Mouse (Mus musculus) frontal cortex, postnatal 14 days (tissue): ENCODE data around the gene Actr8.
A peak's percentile ranks its signal among the peaks of the same experiment; 100 is the strongest.

Source experiments
- DNase-seq, 2 experiments: peaks; one replicate each; pipeline ENCODE4 v3.0.0; 2022; ENCODE audit warnings: low spot score in 2 of 2

Actr8 gene

DNA sequence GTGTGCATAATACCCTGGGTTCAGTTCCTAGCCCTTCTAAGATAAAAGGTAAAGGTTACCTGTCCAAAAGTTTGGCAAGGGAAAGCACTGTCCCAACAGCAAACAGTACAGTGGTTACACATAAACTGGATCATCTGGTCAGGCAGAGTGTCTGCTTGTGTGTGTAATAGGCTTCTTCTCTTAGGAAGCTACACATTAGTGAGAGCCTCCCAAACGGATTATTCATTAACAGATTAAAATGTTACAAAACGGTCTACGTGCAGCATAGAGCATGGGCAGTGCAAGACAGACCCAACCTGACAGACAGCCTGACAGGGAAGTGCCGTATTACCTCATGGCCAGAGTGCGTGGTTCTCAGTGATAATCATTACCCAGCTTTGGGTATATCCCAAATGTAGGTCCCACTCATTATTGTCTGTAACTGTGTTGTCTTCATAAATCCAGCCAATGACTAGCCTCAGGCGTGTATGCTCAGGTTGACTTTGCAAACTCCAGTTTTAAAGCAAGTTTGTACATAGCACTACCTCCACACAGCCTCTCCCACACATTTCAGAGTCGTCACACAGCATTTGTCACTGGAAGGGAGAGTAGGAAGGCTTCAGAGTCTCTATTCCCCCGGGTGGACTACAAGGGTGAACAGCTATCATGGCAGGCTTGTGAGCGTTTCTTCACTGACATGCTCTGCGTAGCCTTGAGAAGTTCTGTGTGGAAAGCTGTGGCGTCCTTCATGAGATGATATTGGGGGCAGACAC is 18.0 kb downstream of the Actr8 start:
- DNase-seq, result no peak

DNA sequence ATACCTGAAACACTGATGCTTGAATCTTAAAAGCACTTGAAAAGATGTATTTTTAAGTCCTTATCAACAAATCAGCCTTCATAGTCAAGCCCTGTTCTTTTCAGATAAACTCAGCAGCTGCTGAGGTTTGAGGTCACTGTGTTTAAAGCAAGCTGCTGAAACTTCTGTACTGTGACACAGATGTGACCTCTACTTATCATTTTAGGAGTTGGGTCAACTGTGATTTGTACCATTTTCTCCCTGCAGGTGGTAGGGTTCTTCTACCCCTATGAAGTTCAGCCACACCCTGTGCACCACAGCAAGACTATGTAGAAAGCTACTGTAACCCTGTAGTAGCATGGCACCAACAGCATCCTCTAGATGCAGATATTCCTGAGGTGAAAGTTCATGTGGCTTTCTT is 19.2 kb downstream of the Actr8 start:
- DNase-seq, result no peak

DNA sequence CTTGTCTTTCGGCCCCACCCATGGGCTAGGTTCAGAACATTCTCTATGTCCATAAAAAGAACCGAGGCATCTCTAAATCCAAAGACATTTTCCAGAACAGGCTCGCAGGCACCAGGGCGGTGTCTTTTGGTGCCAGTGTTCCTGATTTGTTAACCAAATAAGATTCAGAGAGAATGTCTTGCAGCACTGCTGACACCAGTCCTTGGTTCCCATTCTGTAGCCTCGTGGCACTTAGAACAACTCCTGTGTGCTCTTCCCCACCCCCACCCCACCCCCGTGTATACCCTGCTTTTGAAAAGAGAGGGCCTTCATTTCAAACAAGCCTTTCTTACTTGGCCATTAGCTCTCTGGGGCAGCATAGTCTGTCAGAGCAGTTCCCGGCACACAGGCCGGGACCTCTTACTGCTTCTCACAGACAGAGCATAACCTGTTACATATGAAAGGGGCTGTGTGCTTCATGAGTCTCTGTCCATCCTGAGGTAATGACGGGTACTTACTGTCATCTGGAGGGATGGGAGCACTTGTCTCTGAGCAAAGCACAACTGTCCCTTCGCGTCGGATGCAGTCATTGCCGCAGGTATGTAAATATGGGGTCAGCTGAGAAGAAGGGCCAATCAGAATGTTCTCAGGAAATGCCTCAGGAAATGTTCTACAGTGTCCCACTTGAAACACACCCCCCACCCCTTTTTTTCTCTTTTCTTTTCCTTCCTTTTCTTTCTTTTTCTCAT is 20.8 kb downstream of the Actr8 start:
- DNase-seq, result no peak

DNA sequence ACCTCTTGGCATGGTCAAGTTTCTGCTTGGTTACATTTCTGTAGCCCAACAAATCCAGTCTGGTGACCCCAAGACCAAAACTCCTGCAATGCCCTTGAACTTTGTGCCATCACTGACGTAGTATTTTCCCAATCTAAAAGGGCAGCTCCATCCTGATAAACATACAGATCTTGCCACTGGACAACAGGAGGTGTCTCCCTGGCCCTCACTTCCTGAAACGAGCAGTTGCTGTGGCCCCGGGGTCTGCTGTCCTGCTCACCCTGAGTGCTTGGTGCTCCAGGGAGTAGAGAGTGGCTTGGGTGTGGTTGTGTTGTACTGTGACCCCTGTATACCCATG is 21.3 kb downstream of the Actr8 start:
- no peak for DNase-seq

DNA sequence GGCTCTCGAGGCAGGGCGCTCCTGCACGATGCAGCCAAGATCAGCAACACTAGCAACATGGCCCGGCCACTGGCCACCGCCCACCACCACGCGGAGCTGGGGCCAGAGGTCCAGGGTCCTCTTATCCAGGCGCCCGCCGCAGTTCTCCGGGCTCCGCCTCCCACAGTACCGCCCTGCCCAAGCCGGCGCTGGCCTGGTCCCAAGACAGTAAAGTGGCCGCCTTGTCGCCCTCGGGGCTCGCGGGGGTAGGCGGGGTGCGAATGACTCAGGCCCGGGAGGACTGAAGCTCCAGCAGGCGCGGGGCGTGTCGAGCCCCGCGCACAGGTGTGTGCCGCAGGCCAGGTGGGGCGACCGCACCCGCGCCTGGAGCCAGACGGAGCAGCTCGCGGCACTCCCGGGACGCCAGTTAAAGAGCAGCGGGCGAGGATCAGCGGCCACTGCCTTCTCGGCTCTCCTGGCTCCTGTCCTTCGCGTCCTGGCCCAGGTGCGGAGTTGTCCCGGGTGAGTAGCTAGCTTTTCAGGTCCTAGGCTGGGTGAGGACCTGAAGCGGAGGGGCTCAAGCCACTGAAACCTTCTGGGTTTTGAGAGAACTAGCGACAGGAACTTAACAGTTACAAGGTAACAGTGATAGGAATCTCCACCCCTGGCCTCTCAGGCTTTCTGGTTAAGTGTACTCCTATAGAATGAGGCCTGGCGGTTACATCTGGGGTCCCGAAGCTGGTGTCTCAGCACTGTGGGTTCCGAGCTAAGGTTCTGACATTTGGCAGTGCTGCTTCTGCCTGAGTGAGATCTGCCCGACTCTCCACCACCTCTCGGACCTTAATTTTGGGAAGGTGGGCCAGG is 30.8 kb downstream of the Actr8 start, which contains the start of the genes Il17rb and Chdh:
Gene Il17rb (minus strand): TSS at position 164 of the 843 bp plus-strand sequence.
Gene Chdh (plus strand): TSS at position 291 of the 843 bp plus-strand sequence.
- DNase-seq, result no peak

DNA sequence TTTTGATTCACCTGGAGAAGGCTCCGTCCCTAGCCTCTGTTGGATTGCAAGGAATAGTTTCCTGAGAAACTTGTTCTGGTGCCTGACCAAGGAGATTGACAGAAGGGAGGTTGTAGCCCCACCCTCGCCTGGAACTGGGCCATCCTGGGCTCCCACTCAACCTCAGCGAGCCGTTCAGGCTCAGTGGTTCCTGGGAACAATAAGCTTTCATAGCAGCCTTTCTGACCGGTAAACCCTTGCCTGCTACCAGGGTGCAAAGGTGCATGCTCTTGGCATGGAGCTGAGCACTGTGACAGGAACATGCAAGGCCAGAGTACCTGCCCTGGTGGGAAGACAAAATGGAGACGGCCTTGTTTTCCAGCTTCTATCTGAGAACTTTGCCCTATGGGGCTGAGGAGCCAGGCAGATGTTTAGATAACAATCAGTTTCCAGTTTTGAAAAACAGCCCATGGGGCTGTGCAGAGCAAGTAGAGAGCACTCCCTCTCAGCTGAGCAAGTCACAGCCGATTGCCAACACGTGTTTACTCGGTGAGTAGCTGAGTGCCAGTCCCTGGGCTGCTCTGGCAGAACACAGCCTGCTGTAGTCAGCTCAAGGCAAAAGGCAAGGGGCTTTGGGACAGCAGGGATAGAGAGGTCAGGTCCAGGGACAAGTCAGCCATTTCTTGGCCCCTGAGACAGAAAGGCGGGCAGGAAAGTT is 31.9 kb downstream of the Actr8 start:
- peak in 1 of 2 experiments; percentile 31 for DNase-seq

DNA sequence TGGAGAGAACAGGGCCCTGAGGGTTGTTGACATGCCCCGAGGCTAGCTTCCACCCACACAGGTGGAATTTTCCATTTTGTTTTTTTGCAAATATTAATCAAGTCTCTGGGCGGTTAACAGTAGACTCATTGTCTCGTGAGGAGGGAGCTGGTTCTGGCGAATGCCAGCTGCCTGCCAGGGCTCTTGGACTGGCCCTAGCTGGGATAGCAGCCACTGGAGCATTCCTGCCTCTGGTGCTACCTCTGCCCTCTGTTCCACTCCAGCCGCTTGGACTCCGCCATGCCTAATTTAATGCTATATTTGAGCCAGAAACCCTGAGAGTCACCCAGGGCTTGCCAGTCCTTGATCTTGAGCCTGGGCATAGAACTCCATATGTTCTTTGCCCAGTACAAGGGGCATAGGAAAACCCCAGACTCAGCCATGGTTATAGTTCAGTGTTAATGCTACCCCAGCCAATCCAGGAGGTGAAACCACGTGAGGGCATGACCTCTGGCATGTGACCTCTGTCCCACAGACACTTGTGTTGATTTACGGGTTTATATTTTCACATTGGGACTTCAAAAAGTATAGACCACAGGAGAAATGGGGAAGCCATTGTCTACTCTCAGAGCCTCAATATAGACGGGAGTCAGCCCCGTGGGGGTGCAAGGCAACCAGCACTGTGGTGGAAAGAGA is 33.9 kb downstream of the Actr8 start:
- no peak for DNase-seq

DNA sequence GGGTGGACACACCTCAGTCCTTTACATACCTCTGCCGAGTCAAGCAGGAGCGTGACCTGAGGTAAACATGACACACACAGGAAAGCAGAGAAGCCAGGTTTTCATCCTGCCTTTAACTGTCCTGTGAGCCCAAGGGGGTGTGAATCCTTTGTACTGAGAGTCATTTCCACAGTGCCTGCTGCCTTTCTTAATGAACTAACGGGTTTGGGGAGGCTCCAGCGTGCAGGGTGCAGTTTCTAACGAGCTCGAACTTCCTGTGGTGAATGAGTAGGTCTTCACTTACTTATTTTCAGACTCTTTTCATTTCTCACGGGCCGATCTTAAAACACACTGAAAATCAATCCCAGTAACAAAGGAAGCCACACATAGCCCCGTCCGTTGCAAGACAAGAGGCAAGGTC is 36.4 kb downstream of the Actr8 start:
- no peak for DNase-seq

DNA sequence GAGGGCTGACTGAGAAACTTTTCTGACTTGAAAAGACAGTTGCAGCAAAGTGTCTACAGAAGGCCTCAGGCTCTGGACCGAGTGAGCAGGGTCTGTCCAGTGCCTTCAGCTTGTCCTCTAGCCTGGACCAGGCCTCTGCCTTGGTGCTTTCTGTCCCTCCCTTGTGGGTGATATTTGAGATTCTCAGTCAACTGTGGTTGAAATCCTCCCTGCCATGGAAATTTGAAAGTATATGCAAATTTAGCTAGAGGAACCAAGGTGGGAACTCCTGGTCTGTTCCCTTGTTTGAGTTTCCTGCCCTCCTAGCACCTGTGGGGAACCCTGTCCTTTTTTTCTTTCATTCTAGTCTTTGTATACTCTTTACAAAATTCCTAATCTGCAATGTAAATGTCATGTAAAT is 36.9 kb downstream of the Actr8 start:
- DNase-seq, result no peak

DNA sequence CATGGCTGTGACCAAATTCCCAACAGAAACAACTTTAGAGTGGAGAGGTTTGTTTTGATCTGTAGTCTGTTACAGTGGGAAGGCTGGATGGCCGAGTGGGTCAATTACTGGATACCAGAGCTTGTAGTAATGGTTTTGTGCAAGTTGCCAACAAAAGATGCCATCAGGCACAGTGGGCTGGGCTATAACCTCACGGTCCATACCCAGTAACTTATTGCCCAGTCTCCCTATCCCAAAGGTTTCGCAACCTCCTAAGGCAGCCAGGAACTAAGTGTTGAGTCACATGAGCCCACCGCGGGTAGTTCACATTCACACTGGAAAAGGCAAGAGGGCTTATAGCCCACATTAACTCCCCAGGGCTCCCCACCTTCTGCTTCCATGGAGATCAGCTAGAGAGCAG is 38.5 kb downstream of the Actr8 start:
- no peak for DNase-seq

DNA sequence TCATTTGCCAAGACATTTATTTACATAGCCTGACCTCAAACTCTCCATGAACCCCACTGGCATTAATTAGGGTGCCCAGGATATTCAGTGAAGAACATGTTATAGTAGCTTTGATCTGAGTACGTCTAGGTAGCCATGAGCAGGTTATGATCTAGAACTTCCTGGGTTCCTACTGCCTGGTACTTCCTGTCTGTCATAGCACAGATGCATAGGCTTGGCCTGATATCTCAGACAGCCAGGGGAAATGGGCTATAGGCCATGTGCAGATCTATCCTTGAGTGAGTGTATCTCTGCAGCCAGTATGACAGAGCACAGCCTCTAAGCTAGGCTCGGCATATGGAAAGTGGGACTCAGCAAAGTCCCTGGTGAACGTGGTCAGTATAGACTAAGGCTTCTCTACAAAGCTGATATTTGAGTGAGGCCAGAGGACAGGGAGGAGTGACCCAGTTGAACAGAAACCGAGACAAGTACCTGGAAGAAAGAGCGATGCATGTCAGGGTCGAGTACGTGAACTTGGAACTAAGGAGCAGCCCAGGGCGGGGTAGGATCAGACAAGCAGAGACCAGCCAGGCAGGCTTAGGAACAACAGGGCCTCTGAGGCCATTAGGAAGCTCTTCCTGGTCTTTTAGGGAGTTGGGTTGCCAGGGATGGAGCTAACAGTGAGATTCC is 39.8 kb downstream of the Actr8 start:
- no peak for DNase-seq

DNA sequence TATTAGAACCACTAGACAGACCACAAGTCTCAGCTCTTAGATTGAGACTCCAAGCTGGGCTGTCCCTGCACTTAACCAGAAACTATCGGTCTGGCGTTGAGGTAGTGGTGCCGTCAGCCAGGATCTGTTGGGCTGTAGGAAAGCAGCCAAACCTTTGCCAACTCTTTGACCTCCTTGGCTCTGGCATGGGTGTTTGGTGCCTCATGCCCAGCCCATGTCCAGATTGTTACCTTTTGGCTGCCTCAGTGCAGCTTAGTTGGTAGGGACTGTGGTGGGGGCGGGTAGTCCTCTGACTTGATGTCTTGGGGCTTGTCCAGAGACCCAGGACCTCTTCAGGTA is 40.3 kb downstream of the Actr8 start:
- DNase-seq, result no peak

DNA sequence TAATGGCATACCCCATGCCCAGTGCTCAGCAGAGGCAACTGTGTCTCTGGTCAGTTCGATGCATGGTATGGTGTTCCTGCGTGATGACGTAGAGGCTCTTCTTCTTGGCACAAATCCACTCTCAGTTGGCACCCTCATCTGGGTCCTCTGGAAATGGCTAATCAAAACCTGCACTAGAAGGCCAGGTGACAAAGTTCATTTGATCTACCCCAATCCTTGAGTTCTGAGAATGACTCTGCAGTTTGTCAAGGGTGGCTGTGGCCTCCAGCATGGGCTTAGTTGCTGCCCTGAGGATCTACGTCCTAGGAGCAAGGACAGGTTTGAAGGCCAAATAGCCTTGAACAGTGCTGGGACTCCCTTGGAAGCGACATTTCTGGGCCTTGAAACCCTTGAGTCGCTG is 40.7 kb downstream of the Actr8 start:
- no peak for DNase-seq

DNA sequence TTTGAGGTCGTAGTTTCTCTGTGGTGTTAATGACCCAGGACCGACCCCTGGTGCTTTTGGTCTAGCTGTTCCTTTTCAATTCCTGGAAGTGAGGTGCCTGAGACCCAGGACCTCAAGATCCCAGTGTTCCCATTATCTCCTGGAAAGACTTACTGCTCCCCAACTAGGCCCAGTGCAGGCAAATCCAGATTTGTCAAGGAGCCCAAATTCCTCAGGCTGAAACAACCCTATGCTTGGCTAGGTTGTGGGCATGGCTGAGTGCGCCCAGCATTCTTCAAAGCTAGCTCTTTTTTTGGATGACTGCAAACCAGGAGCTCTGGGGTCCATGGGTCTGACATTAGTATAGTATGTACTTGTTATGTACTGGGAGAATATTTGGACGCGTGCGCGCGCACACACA is 41.2 kb downstream of the Actr8 start:
- no peak for DNase-seq

DNA sequence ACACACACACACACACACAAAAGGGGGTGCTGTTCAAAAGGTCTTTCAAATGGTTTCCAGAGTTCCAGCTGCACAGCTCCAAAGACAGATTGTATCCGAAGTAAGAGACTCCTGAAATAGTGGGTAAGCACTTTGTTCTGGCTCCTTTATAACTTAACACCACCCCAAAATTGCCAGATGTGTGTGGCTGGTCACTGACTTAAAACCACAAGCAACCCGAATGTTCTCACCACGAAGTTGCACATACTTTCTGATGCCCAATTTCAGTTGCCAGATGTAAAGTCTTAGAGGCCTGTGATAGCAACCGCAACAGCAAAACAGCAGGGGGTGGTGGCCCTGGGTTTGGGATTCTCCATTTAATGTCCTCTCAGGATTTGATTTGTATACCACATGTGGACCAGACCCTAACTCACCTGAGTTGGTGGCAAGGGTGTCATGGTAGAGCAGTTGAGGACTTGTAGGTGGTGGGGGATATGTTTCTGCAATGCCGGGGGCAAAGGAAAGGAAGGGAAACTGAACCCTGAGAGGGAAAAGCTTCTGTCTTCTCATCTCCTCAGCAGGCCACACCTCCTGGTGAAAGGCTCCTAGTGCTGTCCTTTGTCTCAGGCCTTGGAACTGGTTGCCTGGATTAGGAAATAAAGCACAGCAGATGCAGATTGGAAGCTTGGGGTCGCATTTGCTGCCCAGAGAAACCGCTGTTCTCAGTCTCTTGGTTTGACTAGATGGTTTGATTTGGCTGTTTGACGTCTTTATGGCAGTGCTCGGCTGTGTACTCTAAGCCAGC is 41.8 kb downstream of the Actr8 start:
- DNase-seq, result no peak

DNA sequence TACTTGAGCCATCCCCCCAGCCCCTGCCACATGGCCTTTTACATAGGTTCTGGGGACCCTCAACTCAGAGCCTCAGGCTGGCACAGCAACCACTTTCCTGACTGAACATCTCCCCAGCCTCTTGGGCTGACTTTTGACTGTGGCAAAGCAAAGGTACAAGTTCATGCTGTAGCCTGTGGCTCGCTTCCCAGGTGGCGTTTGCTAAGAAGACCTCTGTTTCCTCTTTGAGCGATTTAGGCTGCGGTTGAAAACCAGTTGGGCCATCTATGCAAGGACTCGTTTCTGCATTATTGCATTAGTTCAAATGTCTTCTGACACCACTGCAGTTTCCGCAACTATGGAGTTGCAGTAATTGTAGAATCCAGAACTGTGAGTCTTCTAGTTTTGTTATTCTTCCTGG is 44.3 kb downstream of the Actr8 start:
- DNase-seq, result no peak

DNA sequence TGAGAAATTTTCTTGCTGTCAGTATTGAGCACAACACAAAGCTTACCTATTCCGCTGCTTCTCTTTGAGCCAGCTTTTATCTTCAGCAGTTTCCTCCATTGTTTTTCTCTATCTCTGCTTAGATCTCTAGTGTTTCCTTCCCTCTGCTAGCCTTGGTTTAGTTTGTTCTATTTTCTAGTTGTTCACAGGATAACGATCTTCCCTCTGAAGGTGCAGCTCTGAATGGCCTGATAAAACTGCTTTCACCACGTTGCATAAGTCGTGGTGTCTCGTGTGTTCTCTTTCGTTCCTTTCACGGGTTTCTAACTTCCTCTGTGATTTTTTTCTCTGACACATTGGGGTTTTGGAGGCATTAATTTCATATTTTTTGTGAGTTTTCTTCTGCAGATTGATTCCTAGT is 46.2 kb downstream of the Actr8 start:
- DNase-seq, result no peak

DNA sequence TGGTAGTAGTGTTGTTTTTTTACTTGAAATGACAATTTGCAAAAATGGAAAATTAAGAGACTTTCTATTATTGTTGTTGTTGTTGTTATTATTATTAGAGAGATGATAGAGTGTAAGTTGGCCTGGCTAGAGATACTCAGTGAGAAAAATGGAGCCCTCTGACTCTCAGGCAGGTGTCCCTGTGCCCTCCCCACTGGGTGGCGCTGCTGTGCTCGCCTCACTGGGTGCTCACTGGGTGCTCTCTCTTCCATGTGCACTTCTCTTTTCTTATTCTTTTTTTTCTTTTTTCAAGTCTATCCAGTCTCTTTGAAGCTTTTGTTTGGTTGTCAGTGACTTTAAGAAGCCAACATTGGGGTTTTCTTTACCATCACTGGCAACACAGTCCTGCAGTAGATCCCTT is 49.2 kb downstream of the Actr8 start:
- no peak for DNase-seq

DNA sequence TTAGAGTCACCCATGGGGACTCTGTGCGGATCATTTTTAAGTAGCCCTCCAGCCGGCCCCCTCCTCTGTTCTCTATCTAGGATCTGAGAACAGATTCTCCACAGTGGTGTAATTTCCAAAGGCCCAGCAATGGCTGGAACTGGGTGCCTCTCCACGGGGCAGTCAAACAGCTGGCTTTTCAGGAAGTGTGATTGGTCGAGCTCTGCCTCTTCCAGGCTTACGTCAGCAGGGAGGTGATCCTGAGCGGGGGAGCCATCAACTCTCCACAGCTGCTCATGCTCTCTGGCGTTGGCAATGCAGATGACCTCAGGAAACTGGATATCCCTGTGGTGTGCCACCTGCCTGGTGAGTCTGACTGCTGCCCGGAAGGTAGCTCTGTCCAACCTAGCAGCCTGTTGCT is 55.3 kb downstream of the Actr8 start:
- no peak for DNase-seq

DNA sequence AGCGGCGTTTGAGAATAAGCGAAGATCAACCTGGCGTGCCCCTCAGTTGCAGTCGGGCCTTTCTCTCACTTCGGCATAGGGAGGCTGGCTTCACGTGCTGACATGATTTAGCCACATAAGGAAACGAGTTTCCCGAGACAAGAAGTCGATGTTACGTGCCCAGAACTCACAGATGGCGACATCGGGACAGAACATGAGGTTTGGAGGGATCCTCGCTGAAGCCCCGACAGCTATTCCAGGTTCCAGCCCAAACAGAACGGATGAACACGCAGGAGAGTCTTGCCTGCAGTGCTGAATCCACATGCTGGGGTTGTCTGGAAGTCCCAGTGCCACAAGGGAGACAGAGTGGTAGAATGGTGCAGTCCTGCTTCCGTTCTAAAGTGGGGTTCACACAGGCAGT is 60.3 kb downstream of the Actr8 start:
- no peak for DNase-seq
